Mouse (Mus musculus) cortical plate, adult 2 months (tissue): ENCODE data around the gene Fam173b. TPM values are rescaled to one million over a fixed set of nuclear protein-coding genes. Genes with fewer than 3 reads are reported as not detected.

Experiments
- H3K27ac ChIP-seq: fragments of 200-500 bp; 2 replicates; pipeline ENCODE4 v1.5.1; 2012; ENCODE audit warnings: low read length, control low read depth, inconsistent platforms; ENCODE audit not compliant: insufficient read depth
- H3K4me1 ChIP-seq: fragments of 200-500 bp; 2 replicates; pipeline ENCODE4 v1.6.1; 2011; ENCODE audit warnings: low read length; ENCODE audit not compliant: control insufficient read depth, insufficient read depth
- H3K4me3 ChIP-seq: fragments of 200-500 bp; 2 replicates; pipeline ENCODE4 v1.5.1; 2011; ENCODE audit warnings: mild to moderate bottlenecking, low read length, control low read depth; ENCODE audit not compliant: insufficient read depth
- CTCF ChIP-seq: fragments of 200-500 bp; IDR thresholded peaks from 2 replicates; pipeline ENCODE4 v1.5.1; 2011; ENCODE audit warnings: mild to moderate bottlenecking, control low read depth, low read length; ENCODE audit not compliant: insufficient read depth; ENCODE audit errors: extremely low read depth
- POLR2A ChIP-seq: fragments of 200-500 bp; IDR thresholded peaks from 2 replicates; pipeline ENCODE4 v1.6.1; 2011; ENCODE audit warnings: mild to moderate bottlenecking, low read length, control low read depth; ENCODE audit not compliant: insufficient read depth; ENCODE audit errors: extremely low read depth
- polyA plus RNA-seq: library from polyadenylated mRNA; depleted of rRNA; stranded (reverse); fragments of >200 nt; gene quantifications from 2 replicates; pipeline ENCODE4 v1.2.3, GENCODE M21; 2012

The Fam173b gene
- polyA plus RNA-seq, 1 experiment: 13.2 TPM

DNA sequence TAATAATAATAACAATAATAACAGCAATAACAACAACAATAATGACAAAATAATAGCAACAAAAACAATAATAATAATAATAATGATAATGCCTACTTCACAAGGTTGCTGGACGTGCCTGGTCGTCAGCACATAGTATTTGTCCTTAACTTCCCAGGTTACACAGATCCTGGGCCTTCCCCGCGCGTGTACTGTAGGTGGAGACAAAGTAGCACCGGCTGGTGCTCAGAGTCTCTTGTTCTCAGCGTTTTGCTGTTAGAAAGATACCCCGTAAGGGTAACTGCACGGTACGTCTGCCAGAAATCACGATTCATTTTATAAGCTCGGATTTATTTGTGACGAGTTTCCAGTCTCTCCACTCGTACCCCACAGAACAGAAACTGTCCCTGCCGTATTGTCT is 774 bp downstream of the Fam173b start:
- peak overlapping the region; percentile 76 for H3K4me3 ChIP-seq
- peaks cover 6% of the 10 kb centered on the region; the same call in 1 of the 2 replicates for H3K4me1 ChIP-seq
- no peak overlapping the region for H3K27ac ChIP-seq
- TF ChIP-seq CTCF: peak; percentile 54
- TF ChIP-seq POLR2A: no peak

DNA sequence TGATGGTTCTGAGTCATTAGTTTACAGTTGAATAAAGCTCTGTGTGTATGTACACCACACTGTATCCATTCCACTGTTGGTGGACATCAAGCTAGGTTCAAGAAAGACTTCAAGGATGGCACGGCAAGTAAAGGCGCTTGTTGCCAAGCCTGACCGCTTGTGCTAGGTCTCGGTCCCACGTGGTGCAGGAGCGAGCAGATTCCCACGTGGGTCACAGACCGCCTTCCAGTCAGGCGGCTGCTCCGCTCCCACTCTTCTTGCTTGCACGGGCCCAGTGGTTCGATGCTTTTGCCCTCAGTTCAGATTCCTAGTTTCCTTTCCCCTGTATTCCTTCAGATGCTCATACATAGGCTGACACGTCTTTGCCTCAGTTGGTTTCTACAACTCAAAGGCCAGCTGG is 1.5 kb downstream of the Fam173b start:
- Histone ChIP-seq H3K4me3 (peak overlapping the region; percentile 76; the same call in 1 of the 2 replicates), H3K27ac (no peak overlapping the region)
- TF ChIP-seq POLR2A: no peak
- no peak for TF ChIP-seq CTCF

GRCm38 (mm10) chr15:31606821-31607220 is 5.2 kb downstream of the Fam173b start:
- Histone ChIP-seq H3K4me1 (no peaks in the 10 kb centered on the region), H3K27ac (no peak overlapping the region), H3K4me3 (no peak overlapping the region)
- TF ChIP-seq CTCF (no peak), POLR2A (no peak)

More for the DNA sequence above, 1.5 kb downstream of the Fam173b start:
- H3K4me1 ChIP-seq: peaks cover 6% of the 10 kb centered on the region; the same call in 1 of the 2 replicates

GRCm38 (mm10) chr15:31611027-31611426 is 9.4 kb downstream of the Fam173b start:
- no peak overlapping the region for H3K4me3 ChIP-seq
- H3K27ac ChIP-seq: no peak overlapping the region
- TF ChIP-seq POLR2A: no peak
- TF ChIP-seq CTCF: peak; percentile 51

GRCm38 (mm10) chr15:31611976-31612375 is 10.3 kb downstream of the Fam173b start:
- Histone ChIP-seq H3K4me1 (no peaks in the 10 kb centered on the region), H3K27ac (no peak overlapping the region), H3K4me3 (no peak overlapping the region)
- TF ChIP-seq POLR2A (no peak), CTCF (no peak)

More at GRCm38 (mm10) chr15:31611027-31611426, 9.4 kb downstream of the Fam173b start:
- no peaks in the 10 kb centered on the region for H3K4me1 ChIP-seq

DNA sequence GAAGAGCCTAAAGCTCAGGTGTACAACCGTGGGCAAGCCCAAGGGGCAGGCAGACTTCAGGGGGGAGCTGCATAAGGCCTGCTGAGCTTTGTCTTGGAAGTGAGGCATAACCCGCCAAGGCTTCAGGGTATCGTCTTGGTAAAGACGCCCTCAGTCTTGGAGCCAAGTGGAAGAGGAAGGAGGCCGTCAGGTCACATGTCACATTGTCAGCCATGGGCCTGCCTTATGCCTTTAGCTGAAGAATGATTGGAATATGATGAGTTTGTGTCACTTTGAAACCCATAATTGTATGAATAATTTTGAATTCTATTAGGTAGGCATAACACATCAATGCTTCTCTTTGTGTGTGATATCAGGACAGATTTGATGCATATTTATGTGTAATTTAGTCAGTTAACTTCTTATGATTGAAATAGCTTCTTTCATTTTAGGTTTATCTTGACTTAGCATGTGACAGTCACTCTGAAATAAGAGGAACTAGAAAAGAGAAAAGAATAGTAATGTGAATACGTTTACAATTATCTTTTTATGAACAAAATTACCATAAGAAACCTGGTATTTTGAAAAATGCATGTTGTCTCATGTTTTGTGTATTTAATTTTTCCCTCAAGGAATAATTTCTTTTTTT is 12.3 kb downstream of the Fam173b start:
- H3K4me1 ChIP-seq: no peaks in the 10 kb centered on the region
- H3K4me3 ChIP-seq: no peak overlapping the region
- TF ChIP-seq CTCF (no peak), POLR2A (no peak)
- H3K27ac ChIP-seq: no peak overlapping the region

DNA sequence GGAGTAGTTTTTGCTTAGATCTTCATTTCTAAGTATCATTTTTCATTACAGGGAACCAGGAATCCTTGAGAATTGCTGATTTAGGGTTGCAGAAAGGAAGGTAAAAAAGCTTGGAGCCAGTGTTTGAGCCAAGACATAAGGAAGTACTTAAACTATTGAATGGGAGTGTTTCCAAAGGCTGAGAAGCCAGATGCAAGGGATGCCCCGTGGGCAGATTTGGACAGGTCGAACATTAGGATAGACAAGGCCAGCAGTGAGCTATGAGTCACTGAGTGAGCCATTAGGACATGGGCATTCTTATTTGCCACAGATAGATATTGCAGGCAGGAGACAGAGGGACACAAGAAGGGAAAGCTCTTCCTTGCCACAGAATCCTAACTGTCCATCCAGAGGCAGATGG is 13.0 kb downstream of the Fam173b start:
- H3K4me3 ChIP-seq: no peak overlapping the region
- H3K4me1 ChIP-seq: no peaks in the 10 kb centered on the region
- TF ChIP-seq POLR2A (no peak), CTCF (no peak)
- no peak overlapping the region for H3K27ac ChIP-seq

DNA sequence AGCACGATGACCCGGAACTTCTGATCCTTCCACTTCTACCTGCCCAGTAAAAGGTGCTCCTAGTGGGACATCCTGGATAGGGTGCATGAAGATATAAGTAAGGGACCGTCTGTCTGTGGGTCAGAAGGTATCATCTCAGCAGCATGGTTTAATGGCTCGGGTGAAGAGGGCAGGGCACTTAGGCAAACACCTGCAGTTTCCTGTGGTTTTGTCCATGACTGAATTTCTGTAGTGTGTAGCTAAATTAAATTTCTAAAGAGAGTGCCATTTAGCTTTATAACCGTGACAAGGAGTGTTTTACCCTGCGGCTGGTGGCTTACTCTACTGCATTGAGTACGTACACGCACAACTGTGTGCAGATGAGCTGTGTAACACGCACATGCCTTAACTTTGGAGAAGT is 15.6 kb downstream of the Fam173b start:
- Histone ChIP-seq H3K27ac (no peak overlapping the region), H3K4me1 (no peaks in the 10 kb centered on the region), H3K4me3 (no peak overlapping the region)
- no peak for TF ChIP-seq CTCF
- no peak for TF ChIP-seq POLR2A

GRCm38 (mm10) chr15:31619521-31619920 is 17.9 kb downstream of the Fam173b start:
- TF ChIP-seq POLR2A (no peak), CTCF (peak; percentile 21; the same call in 1 of the 2 replicates)
- no peaks in the 10 kb centered on the region for H3K4me1 ChIP-seq
- no peak overlapping the region for H3K4me3 ChIP-seq
- H3K27ac ChIP-seq: no peak overlapping the region
